Mouse (Mus musculus) embryonic facial prominence, embryonic 12.5 days (tissue): ENCODE measurements around the gene Khnyn. TPM values are rescaled to one million over a fixed set of nuclear protein-coding genes. Genes with fewer than 3 reads are reported as not detected.
A peak's percentile ranks its signal among the peaks of the same experiment; 100 is the strongest.

Source experiments
- ATAC-seq: fragments of 200-750 bp; cut with Nextera tagmentation; 2 replicates; pipeline ENCODE4 v1.8.0; 2017; ENCODE audit not compliant: insufficient number of reproducible peaks, insufficient read depth, low FRiP score, low TSS enrichment
- H3K27ac ChIP-seq: fragments of 300-500 bp; sonication (generic); 2 replicates; pipeline ENCODE4 v1.5.1; 2016; ENCODE audit warnings: mild to moderate bottlenecking
- H3K27me3 ChIP-seq: fragments of 300-500 bp; sonication (generic); 2 replicates; pipeline ENCODE4 v1.6.1; 2016; ENCODE audit warnings: mild to moderate bottlenecking, moderate library complexity
- H3K36me3 ChIP-seq: fragments of 300-500 bp; sonication (generic); 2 replicates; pipeline ENCODE4 v1.6.1; 2016; ENCODE audit warnings: mild to moderate bottlenecking
- H3K4me1 ChIP-seq: fragments of 300-500 bp; sonication (generic); 2 replicates; pipeline ENCODE4 v1.6.1; 2016
- H3K4me2 ChIP-seq: fragments of 300-500 bp; sonication (generic); replicated peaks from 2 replicates; pipeline ENCODE4 v1.6.1; 2016; ENCODE audit warnings: mild to moderate bottlenecking, moderate library complexity
- H3K4me3 ChIP-seq: fragments of 300-500 bp; sonication (generic); 2 replicates; pipeline ENCODE4 v1.5.1; 2016; ENCODE audit warnings: mild to moderate bottlenecking
- H3K9ac ChIP-seq: fragments of 300-500 bp; sonication (generic); 2 replicates; pipeline ENCODE4 v1.6.1; 2016; ENCODE audit warnings: mild to moderate bottlenecking, moderate library complexity
- H3K9me3 ChIP-seq: fragments of 300-500 bp; sonication (generic); 2 replicates; pipeline ENCODE4 v1.6.1; 2016; ENCODE audit warnings: mild to moderate bottlenecking, moderate library complexity
- WGBS: fragments of 180-500 bp; shearing (Covaris S2); methylation state at CpG from one replicate; pipeline ENCODE4 v1.1.7; 2016; 5-methylcytosine and 5-hydroxymethylcytosine counted together
- polyA plus RNA-seq: library from polyadenylated mRNA; unstranded; fragments of >200 nt; fragmentation: Nextera tagmentation; extraction: Ambion mirVana; gene quantifications from 2 replicates; pipeline ENCODE4 v1.2.1, GENCODE M21; 2016

The Khnyn gene
- polyA plus RNA-seq, 1 experiment from 2014 or later, result 31.8 TPM

DNA sequence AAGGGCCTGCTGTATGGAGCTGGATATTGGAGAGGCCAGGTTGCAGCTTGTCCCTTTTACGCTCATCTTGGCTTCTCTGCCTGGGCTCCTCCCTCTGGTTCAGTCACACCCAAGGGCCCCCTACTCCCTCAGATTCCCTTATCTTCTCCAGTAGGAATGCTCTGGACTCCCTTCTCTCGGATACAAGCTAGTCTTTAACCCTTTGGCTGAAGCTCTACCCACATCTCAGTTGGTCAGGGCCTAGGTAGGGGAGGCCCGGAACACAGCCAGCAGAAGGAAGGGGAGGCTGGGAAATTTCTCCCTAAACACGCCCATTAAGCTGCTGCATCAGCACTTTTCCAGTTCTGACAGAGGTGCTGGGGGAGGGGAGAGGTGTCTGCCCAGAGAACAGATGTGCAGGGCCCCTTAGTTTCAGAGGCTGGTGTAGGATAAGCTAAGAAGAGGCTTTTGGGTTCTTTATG lies 29.6 kb upstream of the Khnyn start:
- no peaks in the 10 kb centered on the region for H3K9me3 ChIP-seq
- peak overlapping the region; percentile 98 for H3K27ac ChIP-seq
- WGBS, result 0% methylated on average over 4 of the region's 4 CpGs
- peak overlapping the region; percentile 82 for H3K4me2 ChIP-seq
- H3K9ac ChIP-seq, result peak overlapping the region; percentile 84
- peak; percentile 30 for ATAC-seq
- H3K36me3 ChIP-seq, result peaks cover 8% of the 10 kb centered on the region; the same call in 1 of the 2 replicates
- H3K27me3 ChIP-seq, result no peaks in the 10 kb centered on the region
- peaks cover 63% of the 10 kb centered on the region for H3K4me1 ChIP-seq
- peak overlapping the region; percentile 74 for H3K4me3 ChIP-seq

DNA sequence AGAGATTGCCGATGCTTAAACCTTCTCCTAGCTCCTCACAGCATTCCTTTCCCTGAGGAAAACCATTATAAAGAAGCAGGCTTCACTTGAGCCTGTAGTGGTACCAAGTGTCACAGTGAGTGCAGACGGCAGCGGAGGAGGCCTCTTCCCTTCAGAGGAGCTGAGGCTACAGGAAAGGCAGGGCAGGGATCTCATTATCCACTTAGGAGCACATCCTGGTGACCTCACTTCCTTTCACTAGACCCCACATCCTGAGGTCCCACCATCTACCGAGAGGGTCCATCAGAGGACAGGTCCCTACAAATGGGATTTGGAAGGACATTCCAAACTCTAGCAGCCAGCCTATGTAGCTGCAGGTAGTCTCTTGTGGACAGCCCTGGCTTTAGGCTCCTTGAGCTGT lies 27.2 kb upstream of the Khnyn start:
- WGBS, result 33% methylated on average over 4 of the region's 4 CpGs
- peaks cover 64% of the 10 kb centered on the region for H3K4me1 ChIP-seq
- peak overlapping the region; percentile 82 for H3K4me2 ChIP-seq
- no peaks in the 10 kb centered on the region for H3K9me3 ChIP-seq
- H3K36me3 ChIP-seq, result peaks cover 14% of the 10 kb centered on the region
- H3K9ac ChIP-seq, result peak overlapping the region; percentile 49
- H3K27me3 ChIP-seq, result no peaks in the 10 kb centered on the region
- peak overlapping the region; percentile 19 for H3K4me3 ChIP-seq
- 0 out of 2 replicates have a peak overlapping the region, but pooled peaks have one; percentile 1 for H3K27ac ChIP-seq
- no peak for ATAC-seq

DNA sequence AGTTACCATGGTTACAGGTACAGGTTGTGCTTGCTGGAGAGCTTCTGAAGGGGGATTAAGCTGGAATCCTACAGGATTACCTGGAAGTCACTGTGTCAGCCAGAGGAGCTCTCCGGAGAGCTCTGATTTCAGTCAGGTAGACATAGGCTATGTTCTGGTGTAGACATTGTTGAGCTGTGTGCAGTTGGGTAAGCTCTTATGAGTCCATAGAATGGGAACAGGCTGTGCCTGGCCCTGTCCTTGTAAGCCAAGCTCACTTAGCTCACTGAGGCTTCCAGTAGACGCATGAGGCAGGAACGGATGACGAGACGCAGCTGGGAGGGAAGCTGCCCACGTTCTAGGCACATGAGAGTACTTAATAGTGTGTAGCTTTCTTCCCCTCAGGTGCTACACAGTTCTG lies 22.6 kb upstream of the Khnyn start:
- peak overlapping the region; percentile 63; the same call in 1 of the 2 replicates for H3K27ac ChIP-seq
- H3K27me3 ChIP-seq, result no peaks in the 10 kb centered on the region
- H3K4me2 ChIP-seq, result no peak overlapping the region
- H3K9ac ChIP-seq, result no peak overlapping the region; the same call in 1 of the 2 replicates
- ATAC-seq, result no peak
- H3K9me3 ChIP-seq, result no peaks in the 10 kb centered on the region
- peaks cover 57% of the 10 kb centered on the region for H3K36me3 ChIP-seq
- H3K4me1 ChIP-seq, result peaks cover 56% of the 10 kb centered on the region
- H3K4me3 ChIP-seq, result no peak overlapping the region
- 59% methylated on average over 6 of the region's 6 CpGs for WGBS

DNA sequence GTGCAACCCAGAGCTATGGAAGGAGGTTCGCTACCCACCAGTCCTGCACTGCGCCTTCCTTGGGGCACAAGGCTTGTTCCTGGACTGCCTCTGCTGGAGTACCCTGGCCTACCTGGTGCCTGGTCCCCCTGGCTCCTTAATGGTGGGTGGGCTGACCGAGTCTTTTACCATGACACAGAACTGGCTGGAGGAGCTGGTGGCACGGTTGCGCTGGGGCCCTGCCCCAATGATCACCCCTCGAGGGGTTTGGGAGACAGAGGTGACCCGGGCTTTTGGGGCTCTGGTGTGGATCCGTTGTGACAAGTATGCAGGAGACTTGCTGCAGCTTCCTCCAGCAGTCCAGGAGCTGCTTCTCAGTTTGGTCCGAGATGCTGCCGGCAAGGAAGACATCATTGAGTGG lies 21.8 kb upstream of the Khnyn start:
- Histone ChIP-seq H3K27ac (no peak overlapping the region), H3K9ac (no peak overlapping the region), H3K27me3 (no peaks in the 10 kb centered on the region), H3K4me3 (no peak overlapping the region), H3K4me2 (no peak overlapping the region), H3K36me3 (peaks cover 53% of the 10 kb centered on the region), H3K9me3 (no peaks in the 10 kb centered on the region), H3K4me1 (peaks cover 48% of the 10 kb centered on the region)
- WGBS, result 87% methylated on average over 10 of the region's 10 CpGs
- ATAC-seq, result no peak

DNA sequence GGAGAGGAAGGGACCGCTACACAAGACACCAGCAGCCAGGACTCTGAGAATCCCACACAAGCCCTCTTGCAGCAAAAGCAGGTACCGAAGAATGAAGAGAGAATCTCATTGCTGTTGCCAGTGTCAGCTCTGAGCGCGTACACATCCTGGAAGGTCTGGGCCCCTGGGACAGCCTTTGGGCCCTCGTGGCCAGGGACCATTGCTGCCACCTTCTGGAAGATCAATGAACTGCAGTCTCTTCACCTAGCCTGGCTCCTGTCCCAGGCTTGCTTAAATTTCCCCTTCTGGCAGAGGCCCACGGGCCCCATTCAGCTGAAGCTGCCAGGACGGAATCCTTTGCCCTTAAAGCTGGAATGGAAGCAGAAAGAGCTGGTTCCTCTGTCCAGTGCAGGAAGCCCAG lies 21.0 kb upstream of the Khnyn start:
- Histone ChIP-seq H3K4me3 (0 out of 2 replicates have a peak overlapping the region, but pooled peaks have one; percentile 4), H3K9me3 (no peaks in the 10 kb centered on the region), H3K27me3 (no peaks in the 10 kb centered on the region), H3K36me3 (peaks cover 61% of the 10 kb centered on the region), H3K27ac (peak overlapping the region; percentile 30; the same call in 1 of the 2 replicates), H3K9ac (no peak overlapping the region), H3K4me1 (peaks cover 44% of the 10 kb centered on the region), H3K4me2 (0 out of 2 replicates have a peak overlapping the region, but pooled peaks have one; percentile 7)
- WGBS, result 16% methylated on average over 7 of the region's 7 CpGs
- ATAC-seq, result no peak

DNA sequence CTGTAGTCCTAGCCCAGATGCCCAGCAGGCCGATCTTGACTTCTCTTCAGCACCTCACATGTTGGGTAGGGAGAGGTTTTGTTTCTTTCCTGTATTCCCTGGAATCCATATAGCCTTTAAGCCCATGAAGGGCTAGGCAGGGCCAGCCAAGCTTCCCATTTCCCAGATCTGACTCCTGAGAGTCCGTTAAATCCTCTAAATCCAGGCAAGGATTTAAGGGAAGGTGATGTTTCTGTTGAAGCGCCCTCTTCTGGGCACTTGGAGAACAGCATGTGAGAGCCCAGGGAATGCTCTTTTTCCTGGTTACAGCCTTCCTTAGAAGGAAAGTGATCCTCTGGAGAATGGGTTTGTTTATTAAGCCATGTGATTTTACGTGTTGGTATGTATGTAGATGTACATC lies 17.8 kb upstream of the Khnyn start:
- Histone ChIP-seq H3K4me3 (no peak overlapping the region), H3K4me2 (no peak overlapping the region), H3K27ac (no peak overlapping the region), H3K9me3 (no peaks in the 10 kb centered on the region), H3K9ac (no peak overlapping the region), H3K27me3 (no peaks in the 10 kb centered on the region), H3K36me3 (peaks cover 92% of the 10 kb centered on the region), H3K4me1 (peaks cover 21% of the 10 kb centered on the region)
- ATAC-seq, result no peak
- 35% methylated on average over 4 of the region's 4 CpGs for WGBS

DNA sequence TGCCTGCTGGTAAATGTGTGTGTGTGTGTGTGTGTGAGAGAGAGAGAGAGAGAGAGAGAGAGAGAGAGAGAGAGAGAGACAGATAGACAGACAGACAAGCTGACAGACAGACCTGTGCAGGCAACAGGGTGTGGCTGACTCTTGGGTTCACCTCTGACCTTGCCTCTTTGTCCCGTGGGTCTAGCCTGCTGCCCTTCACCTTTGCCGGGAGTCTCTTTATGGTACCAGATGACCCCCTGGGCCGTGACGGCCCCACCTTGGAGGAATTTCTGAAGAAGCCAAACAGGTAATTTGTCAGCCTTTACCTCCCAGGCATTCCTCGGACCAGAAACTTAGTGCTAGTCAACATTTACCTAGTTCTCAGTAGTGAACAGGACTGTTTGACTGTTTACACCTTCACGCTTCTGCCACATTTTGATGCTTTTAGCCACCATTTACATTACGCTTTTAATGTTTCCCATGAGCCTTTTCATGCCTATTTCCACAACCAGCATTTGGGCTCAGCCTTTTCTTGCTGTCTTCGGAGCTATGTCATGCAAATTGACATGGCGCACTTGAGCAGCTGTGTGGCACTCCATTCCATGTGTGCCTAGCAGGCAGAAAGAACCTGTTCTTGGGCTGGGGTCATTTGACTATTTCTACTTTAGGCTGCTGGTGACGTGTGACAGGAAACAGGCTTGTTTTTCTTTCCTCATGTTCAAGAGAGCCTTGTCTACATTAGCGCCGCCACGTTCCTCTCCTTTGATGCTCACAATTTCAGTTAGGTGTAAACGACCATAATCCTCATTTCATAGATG lies 16.3 kb upstream of the Khnyn start:
- H3K4me2 ChIP-seq, result no peak overlapping the region
- H3K9me3 ChIP-seq, result no peaks in the 10 kb centered on the region
- no peak overlapping the region for H3K4me3 ChIP-seq
- peaks cover 13% of the 10 kb centered on the region for H3K4me1 ChIP-seq
- H3K27ac ChIP-seq, result no peak overlapping the region
- peaks cover 92% of the 10 kb centered on the region for H3K36me3 ChIP-seq
- ATAC-seq, result no peak
- WGBS, result 87% methylated on average over 14 of the region's 14 CpGs
- H3K27me3 ChIP-seq, result no peaks in the 10 kb centered on the region
- H3K9ac ChIP-seq, result no peak overlapping the region

DNA sequence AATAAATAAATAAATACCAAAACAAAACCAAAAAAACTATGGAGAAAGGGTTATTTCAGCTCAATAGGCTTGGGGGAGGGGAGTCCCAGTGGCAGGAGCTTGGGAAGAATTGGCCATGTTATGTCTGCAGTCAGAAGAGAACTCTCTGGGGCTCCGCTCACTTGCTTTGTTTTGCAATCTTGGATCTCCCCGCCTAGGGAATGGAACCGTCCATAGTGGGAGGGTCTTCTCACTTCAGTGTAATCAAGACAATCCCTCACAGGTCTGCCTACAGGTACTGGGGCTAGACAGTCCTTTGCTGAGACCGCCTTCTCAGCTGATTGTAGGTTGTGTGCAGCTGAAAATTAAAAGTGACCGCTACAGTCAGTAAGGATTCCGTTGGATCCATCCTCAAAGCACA lies 15.2 kb upstream of the Khnyn start:
- no peak for ATAC-seq
- H3K36me3 ChIP-seq, result peaks cover 81% of the 10 kb centered on the region
- peaks cover 14% of the 10 kb centered on the region for H3K4me1 ChIP-seq
- H3K27ac ChIP-seq, result no peak overlapping the region
- no peak overlapping the region for H3K9ac ChIP-seq
- no peak overlapping the region for H3K4me2 ChIP-seq
- H3K9me3 ChIP-seq, result no peaks in the 10 kb centered on the region
- no peak overlapping the region for H3K4me3 ChIP-seq
- 97% methylated on average over 6 of the region's 6 CpGs for WGBS
- H3K27me3 ChIP-seq, result no peaks in the 10 kb centered on the region

DNA sequence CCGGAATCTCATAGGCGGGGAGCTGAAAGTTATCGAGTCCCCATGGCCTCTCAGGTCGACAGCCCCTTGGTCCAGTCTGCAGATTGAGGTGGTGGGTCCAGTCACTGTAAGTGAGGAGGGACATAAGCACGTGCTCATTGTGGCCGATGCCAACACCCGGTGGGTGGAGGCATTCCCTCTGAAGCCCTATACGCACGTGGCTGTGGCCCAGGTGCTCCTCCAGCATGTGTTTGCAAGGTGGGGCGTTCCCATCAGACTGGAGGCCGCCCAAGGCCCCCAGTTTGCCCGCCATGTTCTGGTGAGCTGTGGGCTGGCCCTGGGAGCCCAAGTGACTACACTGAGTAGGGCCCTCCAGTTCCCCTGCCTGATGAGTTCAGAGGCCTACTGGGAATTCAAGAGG lies 12.7 kb upstream of the Khnyn start:
- no peak for ATAC-seq

DNA sequence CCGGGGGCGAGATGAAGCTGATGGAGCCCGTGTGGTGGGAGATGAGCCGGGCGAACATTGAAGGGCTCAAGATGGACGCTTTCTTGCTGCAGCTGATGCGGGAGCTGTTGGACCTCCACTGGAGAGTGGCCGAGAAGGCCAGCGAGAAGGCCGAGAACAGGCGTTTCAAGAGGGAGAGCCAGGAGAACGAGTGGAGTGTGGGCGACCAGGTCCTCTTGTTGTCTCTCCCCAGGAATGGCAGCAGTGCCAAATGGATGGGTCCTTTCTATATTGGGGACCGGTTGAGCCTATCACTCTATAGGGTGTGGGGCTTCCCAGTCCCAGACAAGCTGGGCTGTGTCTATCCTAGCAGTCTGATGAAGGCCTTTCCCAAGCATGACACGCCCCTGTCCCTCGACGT lies 12.2 kb upstream of the Khnyn start:
- H3K4me2 ChIP-seq, result no peak overlapping the region
- H3K4me3 ChIP-seq, result no peak overlapping the region
- no peaks in the 10 kb centered on the region for H3K9me3 ChIP-seq
- no peaks in the 10 kb centered on the region for H3K27me3 ChIP-seq
- no peak overlapping the region for H3K27ac ChIP-seq
- no peak for ATAC-seq
- H3K9ac ChIP-seq, result no peak overlapping the region
- WGBS, result 88% methylated on average over 17 of the region's 17 CpGs
- H3K4me1 ChIP-seq, result peaks cover 20% of the 10 kb centered on the region
- H3K36me3 ChIP-seq, result peaks cover 57% of the 10 kb centered on the region

More for the DNA sequence above, 12.7 kb upstream of the Khnyn start:
- no peaks in the 10 kb centered on the region for H3K27me3 ChIP-seq
- no peak overlapping the region for H3K4me2 ChIP-seq
- H3K27ac ChIP-seq, result no peak overlapping the region
- H3K9ac ChIP-seq, result no peak overlapping the region
- H3K9me3 ChIP-seq, result no peaks in the 10 kb centered on the region
- H3K4me1 ChIP-seq, result peaks cover 14% of the 10 kb centered on the region
- WGBS, result 91% methylated on average over 12 of the region's 12 CpGs
- no peak overlapping the region for H3K4me3 ChIP-seq
- H3K36me3 ChIP-seq, result peaks cover 57% of the 10 kb centered on the region

DNA sequence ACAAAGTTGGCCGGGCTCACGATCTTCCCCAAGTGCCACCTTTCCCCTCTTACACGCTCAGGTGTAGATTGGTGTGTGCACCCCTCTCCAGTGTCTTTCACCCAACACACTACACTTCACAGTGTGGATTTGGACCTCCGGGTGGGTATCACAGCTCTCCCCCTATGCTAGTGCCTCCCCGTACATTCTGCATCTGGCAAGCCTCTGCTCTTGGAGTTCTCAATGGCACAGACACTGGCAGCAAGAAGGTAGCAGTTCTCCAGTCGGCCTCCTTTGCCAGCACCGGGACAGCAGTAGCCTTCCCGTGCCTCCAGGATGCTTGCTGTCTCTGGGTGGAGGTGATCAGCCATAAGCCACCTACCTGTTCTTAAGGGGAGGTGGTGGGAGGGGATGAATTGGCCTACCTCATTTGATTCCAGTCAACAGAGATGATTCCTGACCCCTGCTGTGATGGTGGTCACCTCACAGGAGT lies 11.5 kb upstream of the Khnyn start:
- H3K4me1 ChIP-seq, result peaks cover 25% of the 10 kb centered on the region
- no peak for ATAC-seq
- H3K27me3 ChIP-seq, result no peaks in the 10 kb centered on the region
- peak overlapping the region; percentile 18; the same call in 1 of the 2 replicates for H3K27ac ChIP-seq
- H3K4me2 ChIP-seq, result no peak overlapping the region
- 88% methylated on average over 8 of the region's 8 CpGs for WGBS
- peak overlapping the region; percentile 27 for H3K9ac ChIP-seq
- peaks cover 50% of the 10 kb centered on the region for H3K36me3 ChIP-seq
- H3K4me3 ChIP-seq, result no peak overlapping the region
- H3K9me3 ChIP-seq, result no peaks in the 10 kb centered on the region
